Mouse (Mus musculus) bone marrow macrophage, adult 2 months (primary cell): Measurements from ENCODE around the gene Chrm5.

Experiments used
- CTCF ChIP-seq: IDR thresholded peaks from 2 replicates; pipeline ENCODE4 v1.5.1; 2012; ENCODE audit warnings: low read depth, mild to moderate bottlenecking, low read length, moderate library complexity
- POLR2A ChIP-seq: IDR thresholded peaks from 2 replicates; pipeline ENCODE4 v1.6.1; 2012; ENCODE audit warnings: mild to moderate bottlenecking, low read depth, low read length, borderline replicate concordance

DNA sequence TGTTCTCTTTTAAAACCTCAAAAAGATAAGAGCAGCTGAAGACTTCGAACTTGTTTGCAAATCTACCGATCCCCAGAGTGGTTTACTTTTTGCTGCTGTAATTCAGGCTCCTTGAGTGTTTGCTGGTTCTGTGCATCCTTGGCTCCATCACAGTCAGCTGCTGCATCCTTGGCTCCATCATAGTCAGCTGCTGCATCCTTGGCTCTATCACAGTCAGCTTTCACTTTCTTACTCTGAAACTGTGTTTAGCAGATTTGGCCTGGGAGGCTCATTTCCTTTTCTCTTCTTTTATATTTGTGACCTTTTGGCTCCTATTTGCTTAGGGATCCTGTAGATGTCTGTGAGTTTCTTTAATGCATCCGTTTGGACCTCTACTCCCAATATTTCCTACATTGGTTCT, 36.6 kb upstream of the Chrm5 start:
- TF ChIP-seq POLR2A (no peak), CTCF (no peak)
